Mouse (Mus musculus) kidney, adult 2 months (tissue): ENCODE results near the gene Rps27a. TPM values are rescaled to one million over a fixed set of nuclear protein-coding genes. Genes with fewer than 3 reads are reported as not detected.
A peak's percentile ranks its signal among the peaks of the same experiment; 100 is the strongest.

Experiments
- DNase-seq: peaks from one replicate; pipeline ENCODE4 v3.0.0; 2021
- H3K27ac ChIP-seq: fragments of 200-500 bp; 2 replicates; pipeline ENCODE4 v1.5.1; 2012; ENCODE audit warnings: low read depth, low read length, control low read depth, inconsistent platforms; ENCODE audit not compliant: insufficient read depth
- H3K27me3 ChIP-seq: fragments of 200-500 bp; replicated peaks from 2 replicates; pipeline ENCODE4 v1.6.1; 2012; ENCODE audit warnings: mild to moderate bottlenecking, moderate library complexity, low read length, inconsistent platforms; ENCODE audit not compliant: control insufficient read depth, insufficient read depth
- H3K36me3 ChIP-seq: fragments of 200-500 bp; 2 replicates; pipeline ENCODE4 v1.6.1; 2012; ENCODE audit warnings: mild to moderate bottlenecking, moderate library complexity, low read length, inconsistent platforms; ENCODE audit not compliant: control insufficient read depth, insufficient read depth
- H3K4me1 ChIP-seq: fragments of 200-500 bp; 2 replicates; pipeline ENCODE4 v1.6.1; 2011; ENCODE audit warnings: low read length; ENCODE audit not compliant: control insufficient read depth, insufficient read depth
- H3K4me3 ChIP-seq: fragments of 200-500 bp; 2 replicates; pipeline ENCODE4 v1.5.1; 2011; ENCODE audit warnings: mild to moderate bottlenecking, low read depth, low read length, control low read depth; ENCODE audit not compliant: insufficient read depth
- CTCF ChIP-seq: fragments of 200-500 bp; conservative IDR thresholded peaks from 2 replicates; pipeline ENCODE4 v1.5.1; 2011; ENCODE audit warnings: low read depth, mild to moderate bottlenecking, control low read depth, low read length, moderate library complexity, mixed read lengths; ENCODE audit not compliant: insufficient read depth, insufficient read length
- POLR2A ChIP-seq: fragments of 200-500 bp; IDR thresholded peaks from one replicate; pipeline ENCODE4 v1.6.1; 2011; ENCODE audit warnings: low read depth, low read length, control low read depth
- WGBS: fragments of 180-500 bp; shearing (Covaris S2); methylation state at CpG from one replicate; pipeline ENCODE4 v1.1.7; 2018; 5-methylcytosine and 5-hydroxymethylcytosine counted together
- polyA plus RNA-seq: library from polyadenylated mRNA; depleted of rRNA; stranded (reverse); fragments of >200 nt; gene quantifications from 2 replicates; pipeline ENCODE4 v1.2.3, GENCODE M21; 2012; rRNA removed

Gene Rps27a
- polyA plus RNA-seq: 104 and 156 TPM in 2 replicates

GRCm38 (mm10) chr11:29547752-29548503 lies at the start of gene Rps27a, which contains the start of gene Clhc1:
Gene Rps27a (minus strand): TSS chr11:29548109.
Gene Clhc1 (plus strand): TSS chr11:29547950.
- peak; percentile 76 for TF ChIP-seq POLR2A
- no peak for TF ChIP-seq CTCF
- Histone ChIP-seq H3K27ac (peak within 1 kb of the TSS; percentile 98), H3K4me3 (peak within 1 kb of the TSS; percentile 86), H3K4me1 (peaks cover 4% of the 10 kb centered on the region; the same call in 1 of the 2 replicates), H3K27me3 (no peaks in the 10 kb centered on the region), H3K36me3 (peaks cover 6% of the 10 kb centered on the region; the same call in 1 of the 2 replicates)
- DNase-seq: peak; percentile 95
- under 1% methylated on average over 46 of the region's 46 CpGs for WGBS

GRCm38 (mm10) chr11:29597159-29597558 lies 49.2 kb upstream of the Rps27a start:
- DNase-seq: no peak
- Histone ChIP-seq H3K4me1 (no peaks in the 10 kb centered on the region), H3K27me3 (no peaks in the 10 kb centered on the region), H3K27ac (no peak overlapping the region), H3K36me3 (no peaks in the 10 kb centered on the region), H3K4me3 (no peak overlapping the region)
- no peak for TF ChIP-seq CTCF
- no peak for TF ChIP-seq POLR2A

- Histone ChIP-seq H3K4me3 (no peak overlapping the region), H3K4me1 (no peaks in the 10 kb centered on the region), H3K36me3 (no peaks in the 10 kb centered on the region), H3K27me3 (no peaks in the 10 kb centered on the region), H3K27ac (no peak overlapping the region)
- no peak for DNase-seq
- TF ChIP-seq CTCF (no peak), POLR2A (no peak)
These were observed 47.3 kb upstream of the Rps27a start for GRCm38 (mm10) chr11:29595217-29595616.

- Histone ChIP-seq H3K4me1 (no peaks in the 10 kb centered on the region), H3K27me3 (no peaks in the 10 kb centered on the region), H3K27ac (no peak overlapping the region), H3K36me3 (no peaks in the 10 kb centered on the region), H3K4me3 (no peak overlapping the region)
- peak; percentile 7 for DNase-seq
- TF ChIP-seq POLR2A (no peak), CTCF (peak; percentile 41; the same call in 1 of the 2 replicates)
These were observed 31.7 kb upstream of the Rps27a start for GRCm38 (mm10) chr11:29579610-29580009.

- Histone ChIP-seq H3K27ac (no peak overlapping the region), H3K36me3 (no peaks in the 10 kb centered on the region), H3K4me3 (no peak overlapping the region), H3K4me1 (no peaks in the 10 kb centered on the region), H3K27me3 (no peaks in the 10 kb centered on the region)
- TF ChIP-seq POLR2A: no peak
- TF ChIP-seq CTCF: no peak
- 58% methylated on average over 2 of the region's 2 CpGs for WGBS
- DNase-seq: peak; percentile 52
These were observed 24.7 kb upstream of the Rps27a start for GRCm38 (mm10) chr11:29572656-29573055.

- no peak for DNase-seq
- no peak overlapping the region for H3K4me3 ChIP-seq
- no peak overlapping the region for H3K27ac ChIP-seq
- TF ChIP-seq POLR2A (no peak), CTCF (no peak)
- H3K4me1 ChIP-seq: no peaks in the 10 kb centered on the region
- WGBS: 68% methylated on average over 3 of the region's 3 CpGs
- no peaks in the 10 kb centered on the region for H3K36me3 ChIP-seq
- H3K27me3 ChIP-seq: no peaks in the 10 kb centered on the region
These were observed 23.6 kb upstream of the Rps27a start for GRCm38 (mm10) chr11:29571536-29571935.

- no peak overlapping the region for H3K4me3 ChIP-seq
- H3K36me3 ChIP-seq: no peaks in the 10 kb centered on the region
- H3K27me3 ChIP-seq: no peaks in the 10 kb centered on the region
- peak overlapping the region; percentile 68; the same call in 1 of the 2 replicates for H3K27ac ChIP-seq
- TF ChIP-seq POLR2A (no peak), CTCF (no peak)
- DNase-seq: peak; percentile 70
- no peaks in the 10 kb centered on the region; the same call in 1 of the 2 replicates for H3K4me1 ChIP-seq
- WGBS: 89% methylated on average over 2 of the region's 2 CpGs
These were observed 15.5 kb upstream of the Rps27a start for GRCm38 (mm10) chr11:29563406-29563805.
